Mouse (Mus musculus): ENCODE measurements around the gene Eipr1.

DNA sequence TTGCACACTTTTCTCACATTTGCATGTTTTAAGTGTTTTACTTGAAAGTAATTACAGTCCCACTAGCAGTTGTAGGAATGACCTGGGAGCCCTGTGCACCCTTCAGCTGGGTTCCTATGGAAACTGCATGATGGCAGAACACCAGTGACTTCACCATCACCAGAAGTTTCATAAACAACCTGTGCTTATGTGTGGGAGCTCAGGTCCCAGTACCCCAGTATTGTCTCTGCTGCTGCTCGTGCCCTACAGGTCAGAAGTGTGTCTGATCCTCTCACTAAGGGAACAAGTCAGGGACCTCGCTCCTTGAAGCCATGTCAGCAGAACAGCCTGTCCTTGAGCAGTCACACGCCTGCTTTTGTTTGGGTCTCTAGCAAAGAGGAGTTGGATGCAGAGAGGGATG is 78.9 kb downstream of the Eipr1 start:
- no peak for TF ChIP-seq GATA1 (IDR thresholded peaks at IDR 0.05; ENCODE audit: borderline replicate concordance, low read length)
- TF ChIP-seq FLI1 (IDR thresholded peaks at IDR 0.05; ENCODE audit: low read length): no peak

Data from megakaryocyte, embryonic 14.5 days (primary cell).